Mouse (Mus musculus) ES-E14 (cell line): ENCODE measurements around the gene Tmem184b. TPM values are rescaled to one million over a fixed set of nuclear protein-coding genes. Genes with fewer than 3 reads are reported as not detected.

ENCODE experiments used
- DNase-seq: peaks from one replicate; pipeline ENCODE4 v3.0.0-alpha.2; 2013; ENCODE audit warnings: low read depth, low spot score
- H3K27ac ChIP-seq: 2 replicates; pipeline ENCODE4 v1.5.1; 2012; ENCODE audit warnings: low read depth, mild to moderate bottlenecking, low read length, moderate library complexity, mixed read lengths; ENCODE audit not compliant: poor library complexity, insufficient read depth, severe bottlenecking
- H3K36me3 ChIP-seq: 2 replicates; pipeline ENCODE4 v1.6.1; 2012; ENCODE audit warnings: mild to moderate bottlenecking, low read length, moderate library complexity, mixed read lengths; ENCODE audit not compliant: control insufficient read depth, poor library complexity, insufficient read depth, severe bottlenecking
- H3K4me1 ChIP-seq, 2 experiments: fragments of 150-350 bp in 1 of 2; sonication (generic) in 1 of 2; 2 replicates each; pipeline ENCODE4 v1.6.1; 2012; ENCODE audit warnings: low read length in 2 of 2, mild to moderate bottlenecking in 1 of 2, mixed read lengths in 1 of 2; ENCODE audit not compliant: control insufficient read depth in 2 of 2, insufficient read depth in 2 of 2, poor library complexity in 1 of 2
- H3K4me3 ChIP-seq, 2 experiments: fragments of 150-350 bp in 1 of 2; sonication (generic) in 1 of 2; 2 replicates each; pipeline ENCODE4 v1.5.1; 2012; ENCODE audit warnings: low read length in 2 of 2, low read depth in 1 of 2, mild to moderate bottlenecking in 1 of 2, mixed read lengths in 1 of 2; ENCODE audit not compliant: insufficient read depth in 1 of 2, poor library complexity in 1 of 2, severe bottlenecking in 1 of 2
- H3K9ac ChIP-seq: 2 replicates; pipeline ENCODE4 v1.6.1; 2012; ENCODE audit warnings: low read depth, mild to moderate bottlenecking, low read length, mixed read lengths; ENCODE audit not compliant: poor library complexity, insufficient read depth, severe bottlenecking
- H3K9me3 ChIP-seq: fragments of 150-350 bp; sonication (generic); 2 replicates; pipeline ENCODE4 v1.6.1; 2012; ENCODE audit warnings: low read depth, mild to moderate bottlenecking, low read length; ENCODE audit not compliant: control insufficient read depth, insufficient read depth
- CHD2 ChIP-seq: IDR thresholded peaks from 2 replicates; pipeline ENCODE4 v1.6.1; 2014; ENCODE audit warnings: mild to moderate bottlenecking, low read depth, low read length, inconsistent platforms
- HCFC1 ChIP-seq: IDR thresholded peaks from 2 replicates; pipeline ENCODE4 v1.6.1; 2012; ENCODE audit warnings: low read length, inconsistent platforms, borderline replicate concordance; ENCODE audit not compliant: insufficient read depth
- MAFK ChIP-seq: IDR thresholded peaks from 2 replicates; pipeline ENCODE4 v1.6.1; 2014; ENCODE audit warnings: mild to moderate bottlenecking, low read depth, low read length, inconsistent platforms; ENCODE audit not compliant: insufficient read depth
- ZC3H11A ChIP-seq: IDR thresholded peaks from 2 replicates; pipeline ENCODE4 v1.6.1; 2012; ENCODE audit warnings: low read depth, mild to moderate bottlenecking, inconsistent platforms, low read length, borderline replicate concordance
- ZNF384 ChIP-seq: IDR thresholded peaks from 2 replicates; pipeline ENCODE4 v1.6.1; 2012; ENCODE audit warnings: low read depth, low read length, inconsistent platforms
- in situ Hi-C, 2 experiments: fragments of 600-800 bp; cut with MboI; formaldehyde crosslinking; loops; one replicate each; pipeline ENCODE4 v1.15.1; 2025; ENCODE audit warnings: low sequenced_read_pairs in 2 of 2, inconsistent platforms in 1 of 2; ENCODE audit not compliant: unreplicated experiment in 2 of 2
- total RNA-seq: library from RNA; depleted of rRNA; stranded (reverse); fragments of 300-350 nt; gene quantifications from 2 replicates; pipeline ENCODE4 v1.2.3, GENCODE M21; 2012

Gene Tmem184b
- total RNA-seq, 1 experiment, result 40.6 TPM

GRCm38 (mm10) chr15:79432328-79432727 is 29.0 kb upstream of the Tmem184b start:
- no peaks in the 10 kb centered on the region for H3K9me3 ChIP-seq
- TF ChIP-seq HCFC1, result no peak
- TF ChIP-seq CHD2, result no peak
- TF ChIP-seq ZNF384, result no peak
- no peak for TF ChIP-seq MAFK
- TF ChIP-seq ZC3H11A, result no peak
- DNase-seq, result no peak
- H3K27ac ChIP-seq, result no peak overlapping the region
- peaks cover 21 to 37% of the 10 kb centered on the region in 2 experiments for H3K4me1 ChIP-seq
- no peak overlapping the region for H3K9ac ChIP-seq
- no peak overlapping the region for H3K4me3 ChIP-seq
- in situ Hi-C loops, result no loop called here
- peaks cover 27% of the 10 kb centered on the region for H3K36me3 ChIP-seq

GRCm38 (mm10) chr15:79431925-79432324 is 28.6 kb upstream of the Tmem184b start:
- Histone ChIP-seq H3K27ac (no peak overlapping the region), H3K9ac (no peak overlapping the region), H3K9me3 (no peaks in the 10 kb centered on the region), H3K4me1 (peaks cover 17 to 35% of the 10 kb centered on the region in 2 experiments), H3K36me3 (peaks cover 27% of the 10 kb centered on the region), H3K4me3 (no peak overlapping the region)
- TF ChIP-seq HCFC1 (no peak), ZNF384 (no peak), ZC3H11A (no peak), CHD2 (no peak), MAFK (no peak)
- no peak for DNase-seq
- in situ Hi-C loops, result no loop called here

- Histone ChIP-seq H3K9me3 (no peaks in the 10 kb centered on the region), H3K4me3 (no peak overlapping the region), H3K4me1 (peaks cover 12 to 26% of the 10 kb centered on the region in 2 experiments), H3K9ac (no peak overlapping the region), H3K36me3 (peaks cover 37% of the 10 kb centered on the region), H3K27ac (no peak overlapping the region)
- DNase-seq, result no peak
- in situ Hi-C loops, result no loop called here
- TF ChIP-seq HCFC1, result no peak
These were observed 27.2 kb upstream of the Tmem184b start for GRCm38 (mm10) chr15:79430461-79431000.

- no peak for DNase-seq
- peaks cover 40% of the 10 kb centered on the region for H3K36me3 ChIP-seq
- H3K4me3 ChIP-seq, result no peak overlapping the region
- H3K27ac ChIP-seq, result no peak overlapping the region
- in situ Hi-C loops, result no loop called here
- no peak overlapping the region for H3K9ac ChIP-seq
- H3K9me3 ChIP-seq, result no peaks in the 10 kb centered on the region
- TF ChIP-seq CHD2 (no peak), ZC3H11A (no peak), HCFC1 (no peak), MAFK (no peak), ZNF384 (no peak)
- H3K4me1 ChIP-seq, result peaks cover 8 to 22% of the 10 kb centered on the region in 2 experiments
These were observed 26.6 kb upstream of the Tmem184b start for GRCm38 (mm10) chr15:79429994-79430393.

- no peak for TF ChIP-seq ZC3H11A
- no peak for TF ChIP-seq HCFC1
These were observed 26.2 kb upstream of the Tmem184b start for GRCm38 (mm10) chr15:79429527-79429926.

More at GRCm38 (mm10) chr15:79429527-79429926, 26.2 kb upstream of the Tmem184b start:
- Histone ChIP-seq H3K36me3 (peaks cover 41% of the 10 kb centered on the region), H3K4me3 (no peak overlapping the region), H3K9me3 (no peaks in the 10 kb centered on the region), H3K9ac (no peak overlapping the region), H3K27ac (no peak overlapping the region), H3K4me1 (peaks cover 5 to 18% of the 10 kb centered on the region in 2 experiments)
- DNase-seq, result no peak
- in situ Hi-C loops, result no loop called here
